Mouse (Mus musculus) liver, embryonic 15.5 days (tissue): Measurements from ENCODE around the gene Snapc2. TPM values are rescaled to one million over a fixed set of nuclear protein-coding genes. Genes with fewer than 3 reads are reported as not detected.

Experiments
- ATAC-seq: fragments of 200-750 bp; cut with Nextera tagmentation; 2 replicates; pipeline ENCODE4 v1.8.0; 2017; ENCODE audit warnings: moderate number of reproducible peaks, mild to moderate bottlenecking, moderate library complexity; ENCODE audit not compliant: insufficient read depth
- H3K27ac ChIP-seq: fragments of 300-500 bp; sonication (generic); replicated peaks from 2 replicates; pipeline ENCODE4 v1.5.1; 2015; ENCODE audit warnings: mild to moderate bottlenecking, inconsistent platforms
- H3K27me3 ChIP-seq: fragments of 300-500 bp; sonication (generic); 2 replicates; pipeline ENCODE4 v1.6.1; 2015; ENCODE audit warnings: mild to moderate bottlenecking, inconsistent platforms
- H3K36me3 ChIP-seq: fragments of 300-500 bp; sonication (generic); replicated peaks from 2 replicates; pipeline ENCODE4 v1.6.1; 2015; ENCODE audit warnings: moderate library complexity, mild to moderate bottlenecking, inconsistent platforms
- H3K4me1 ChIP-seq: fragments of 300-500 bp; sonication (generic); replicated peaks from 2 replicates; pipeline ENCODE4 v1.6.1; 2015; ENCODE audit warnings: inconsistent platforms
- H3K4me2 ChIP-seq: fragments of 300-500 bp; sonication (generic); 2 replicates; pipeline ENCODE4 v1.6.1; 2015; ENCODE audit warnings: moderate library complexity, mild to moderate bottlenecking, inconsistent platforms
- H3K4me3 ChIP-seq: fragments of 300-500 bp; sonication (generic); replicated peaks from 2 replicates; pipeline ENCODE4 v1.5.1; 2015; ENCODE audit warnings: mild to moderate bottlenecking, inconsistent platforms
- H3K9ac ChIP-seq: fragments of 300-500 bp; sonication (generic); 2 replicates; pipeline ENCODE4 v1.6.1; 2015; ENCODE audit warnings: moderate library complexity, mild to moderate bottlenecking, inconsistent platforms
- H3K9me3 ChIP-seq: fragments of 300-500 bp; sonication (generic); replicated peaks from 2 replicates; pipeline ENCODE4 v1.6.1; 2016; ENCODE audit warnings: inconsistent platforms
- WGBS: fragments of 180-500 bp; shearing (Covaris S2); methylation state at CpG from one replicate; pipeline ENCODE4 v1.1.7; 2015; ENCODE audit warnings: mixed read lengths; ENCODE audit not compliant: insufficient replicate concordance; 5-methylcytosine and 5-hydroxymethylcytosine counted together
- polyA plus RNA-seq: library from polyadenylated mRNA; unstranded; fragments of >200 nt; fragmentation: Nextera tagmentation; extraction: Ambion mirVana; gene quantifications from 2 replicates; pipeline ENCODE4 v1.2.1, GENCODE M21; 2015

Snapc2 gene
- polyA plus RNA-seq, 1 experiment from 2014 or later = 17.8 TPM

DNA sequence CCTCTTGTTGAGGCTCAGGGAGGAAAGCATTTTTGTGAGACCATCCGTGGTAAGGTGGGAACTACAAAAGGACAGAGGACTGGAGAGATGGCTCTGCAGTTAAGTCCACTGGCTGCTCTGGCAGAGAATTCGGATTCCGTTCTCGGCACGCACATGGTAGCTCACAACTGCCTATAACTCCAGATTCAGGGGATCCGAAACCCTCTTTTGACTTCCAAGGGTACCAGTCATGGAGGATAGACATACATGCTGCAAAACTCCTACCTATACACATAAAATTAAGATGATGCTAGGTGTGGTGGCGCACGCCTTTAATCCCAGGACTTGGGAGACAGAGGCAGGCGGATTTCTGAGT is 23.2 kb downstream of the Snapc2 start:
- Histone ChIP-seq H3K4me1 (peaks cover 26% of the 10 kb centered on the region), H3K27me3 (no peaks in the 10 kb centered on the region), H3K9ac (peak overlapping the region; percentile 61), H3K9me3 (no peaks in the 10 kb centered on the region), H3K4me2 (peak overlapping the region; percentile 81), H3K36me3 (peaks cover 27% of the 10 kb centered on the region), H3K4me3 (peak overlapping the region; percentile 76), H3K27ac (peak overlapping the region; percentile 45)
- WGBS = 28% methylated on average over 9 of the region's 9 CpGs
- ATAC-seq = no peak; the same call in 1 of the 2 replicates

GRCm38 (mm10) chr8:4292738-4293137 is 39.9 kb downstream of the Snapc2 start:
- WGBS = 86% methylated on average over 5 of the region's 5 CpGs
- Histone ChIP-seq H3K27me3 (no peaks in the 10 kb centered on the region), H3K4me1 (no peaks in the 10 kb centered on the region), H3K27ac (no peak overlapping the region), H3K9ac (no peak overlapping the region), H3K36me3 (peaks cover 92% of the 10 kb centered on the region), H3K4me3 (no peak overlapping the region), H3K9me3 (no peaks in the 10 kb centered on the region), H3K4me2 (no peak overlapping the region)
- ATAC-seq = no peak

DNA sequence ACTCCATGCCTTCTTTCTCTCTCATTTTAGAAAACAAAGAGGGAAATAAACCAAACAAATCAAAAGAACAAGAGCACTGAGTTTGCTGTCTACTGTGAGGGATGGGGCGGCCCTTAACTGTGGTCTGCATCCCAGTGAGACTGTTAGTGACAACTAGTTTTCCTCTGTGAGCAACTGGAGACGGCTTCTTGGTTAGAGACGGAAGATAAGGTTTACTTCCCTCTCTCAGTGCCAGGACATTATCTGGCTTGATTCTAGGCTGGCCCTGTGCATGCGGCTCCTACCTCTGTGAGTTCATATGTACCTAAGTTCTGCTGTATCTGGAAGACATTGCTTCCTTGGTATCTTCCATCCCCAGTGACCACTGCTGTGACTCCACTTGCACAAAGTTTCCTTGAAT is 44.9 kb downstream of the Snapc2 start:
- no peak for ATAC-seq
- Histone ChIP-seq H3K4me3 (no peak overlapping the region), H3K27me3 (no peaks in the 10 kb centered on the region), H3K9me3 (no peaks in the 10 kb centered on the region), H3K4me2 (no peak overlapping the region), H3K27ac (no peak overlapping the region), H3K4me1 (no peaks in the 10 kb centered on the region), H3K36me3 (peaks cover 96% of the 10 kb centered on the region), H3K9ac (no peak overlapping the region)
- WGBS = 61% methylated on average over 4 of the region's 4 CpGs

GRCm38 (mm10) chr8:4304124-4304547 is 51.3 kb downstream of the Snapc2 start:
- Histone ChIP-seq H3K27ac (0 out of 2 replicates have a peak overlapping the region, but pooled peaks have one; percentile 1), H3K4me3 (no peak overlapping the region), H3K9ac (no peak overlapping the region), H3K36me3 (peaks cover 96% of the 10 kb centered on the region), H3K4me1 (peaks cover 20% of the 10 kb centered on the region), H3K4me2 (no peak overlapping the region), H3K9me3 (no peaks in the 10 kb centered on the region), H3K27me3 (no peaks in the 10 kb centered on the region)
- 18% methylated on average over 3 of the region's 3 CpGs for WGBS
- ATAC-seq = peak; percentile 85

Other genes starting within 250 kb of the Snapc2 start
- gene Cd209f, start 147.2 kb upstream of the Snapc2 start, polyA plus RNA-seq = 1.4 and 1.9 TPM in 2 replicates
- 0.10 TPM in 1 of 2 replicates, not detected in the other for gene Cd209g, start 119.0 kb upstream of the Snapc2 start, polyA plus RNA-seq
- 4.9 and 6.0 TPM in 2 replicates for gene Evi5l, start 86.5 kb upstream of the Snapc2 start, polyA plus RNA-seq
- gene Prr36, start 35.6 kb upstream of the Snapc2 start, polyA plus RNA-seq = 0.36 and 0.37 TPM in 2 replicates
- gene Lrrc8e, start 26.3 kb upstream of the Snapc2 start, polyA plus RNA-seq = 0.22 and 0.32 TPM in 2 replicates
- 10.4 and 11.1 TPM in 2 replicates for gene Map2k7, start 14.3 kb upstream of the Snapc2 start, polyA plus RNA-seq
- gene Gm49320, start 14.2 kb upstream of the Snapc2 start, polyA plus RNA-seq = 0.10 and 0.17 TPM in 2 replicates
- 0.36 and 0.68 TPM in 2 replicates for gene Tgfbr3l, start 4.9 kb upstream of the Snapc2 start, polyA plus RNA-seq
- gene Ctxn1, start 6.2 kb downstream of the Snapc2 start, polyA plus RNA-seq = 1.9 and 2.4 TPM in 2 replicates
- 27.8 and 31.4 TPM in 2 replicates for gene Timm44, start 22.8 kb downstream of the Snapc2 start, polyA plus RNA-seq
- 4.6 and 5.4 TPM in 2 replicates for gene Ccl25, start 72.1 kb downstream of the Snapc2 start, polyA plus RNA-seq
- 93.0 and 102 TPM in 2 replicates for gene Elavl1, start 72.3 kb downstream of the Snapc2 start, polyA plus RNA-seq
- gene Cers4, start 239.9 kb downstream of the Snapc2 start, polyA plus RNA-seq = 1.5 and 1.9 TPM in 2 replicates